Mouse (Mus musculus): ENCODE measurements at regions not wholly inside any gene's neighbourhood (a gene's known extent, or its start where the extent isn't known, plus 50 kb on each side); places are given as distances from the start of the nearest gene placed in this dataset.

DNA sequence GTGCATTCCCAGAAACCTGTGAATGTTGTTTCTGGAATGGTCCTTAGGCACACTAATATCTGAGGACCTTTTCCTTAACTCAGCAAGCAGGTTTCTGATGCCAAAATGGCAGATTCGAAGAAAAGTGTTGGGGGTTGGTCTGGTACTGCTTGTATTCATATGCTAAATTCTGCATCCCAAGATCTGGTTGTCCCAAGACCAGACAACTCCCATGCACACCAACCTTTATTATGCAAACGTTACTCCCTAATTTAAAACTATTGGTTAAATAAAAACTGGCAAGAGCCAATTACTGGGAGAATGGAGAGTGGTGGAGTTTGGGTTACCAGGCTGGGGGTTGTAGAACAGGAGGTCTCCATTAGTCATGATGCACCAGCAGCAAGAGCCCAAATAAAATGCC, 129.0 kb upstream of the Tspan2 start:
- no peak for TF ChIP-seq CTCF (IDR thresholded peaks at IDR 0.05; ENCODE audit: control insufficient read depth, insufficient read depth, insufficient replicate concordance, low read depth, low read length)
- TF ChIP-seq POLR2A (IDR thresholded peaks at IDR 0.05; ENCODE audit: control insufficient read depth, low read depth, low read length) = no peak

All from testis, adult 2 months (tissue).